In the genomic region with DNA sequence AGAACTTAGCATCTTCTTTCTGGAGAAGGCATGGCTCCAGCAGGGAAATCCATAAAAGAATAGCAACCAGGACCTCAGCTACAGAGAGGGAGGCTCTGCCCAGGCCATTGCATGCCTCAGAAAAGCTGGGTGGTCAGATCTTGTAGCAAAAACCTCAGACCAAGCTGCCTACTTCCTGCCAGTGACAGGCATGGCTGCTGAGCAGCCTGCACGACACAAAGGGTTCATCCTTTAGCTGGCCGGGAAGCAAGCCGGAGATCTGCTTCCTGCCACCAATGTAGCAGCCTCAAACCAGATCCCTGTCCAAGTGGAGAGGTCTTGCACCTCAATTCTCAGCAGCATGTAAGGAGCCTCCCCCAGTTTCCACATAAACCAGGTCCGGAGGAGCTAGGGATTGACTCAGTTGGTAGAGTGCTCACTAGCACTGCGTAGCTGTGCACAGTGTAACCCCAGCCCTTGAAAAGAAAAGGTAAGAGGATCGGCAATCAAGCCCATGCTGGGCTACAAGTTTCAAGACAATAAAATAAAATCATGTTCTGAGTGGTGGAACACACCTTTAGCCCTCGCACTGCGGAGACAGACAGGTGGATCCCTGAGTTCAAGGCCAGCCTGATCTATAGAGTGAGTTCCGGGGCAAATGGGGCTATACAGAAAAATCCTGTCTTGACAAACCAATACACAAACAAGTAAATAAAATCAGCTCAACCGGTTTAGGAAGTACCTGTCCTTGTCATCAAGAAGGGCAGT, we compare ENCODE assay signal across 15 mouse cellular contexts.
DNase-seq lines count a peak whose midpoint lies in the region; ATAC-seq and TF ChIP-seq lines count a peak whose summit lies in the region.
"Had no signal": no experiment of that assay in that cellular context is flagged by ENCODE, and none has a peak within 500 bp of the region (broad histone marks: within the 10 kb centered on the region; RNA-seq: fewer than 3 reads in every experiment).

No protein-coding gene starts in this region.

- 79% methylated on average over 10 of the region's 10 CpGs for WGBS in kidney, adult 2 months
- 71% methylated on average over 10 of the region's 10 CpGs for WGBS in lung, embryonic 16.5 days
- 90% methylated on average over 10 of the region's 10 CpGs for WGBS in neural tube, embryonic 14.5 days

- no peaks in the 10 kb centered on the region for H3K4me1 ChIP-seq in kidney, adult 2 months (ENCODE audit: control insufficient read depth, insufficient read depth, low read length)
- H3K4me1 ChIP-seq in lung, embryonic 16.5 days (replicated peaks; ENCODE audit: control insufficient read depth, insufficient read depth, low read length): peaks cover 15% of the 10 kb centered on the region
- peaks cover under 1% of the 10 kb centered on the region; the same call in 1 of the 2 replicates for H3K4me1 ChIP-seq in neural tube, embryonic 14.5 days (ENCODE audit: control insufficient read depth, insufficient read depth, low read length)

- 0 out of 2 replicates have a peak, but pooled peaks have one; percentile 18 for ATAC-seq in lung, embryonic 16.5 days (ENCODE audit: low read depth)
- 0 out of 2 replicates have a peak, but pooled peaks have one; percentile 13 for ATAC-seq in neural tube, embryonic 14.5 days (ENCODE audit: low read depth)

- peak overlapping the region; percentile 27 for H3K27ac ChIP-seq in kidney, adult 2 months (ENCODE audit: insufficient read depth, low read depth, low read length)
- no peak overlapping the region for H3K27ac ChIP-seq in lung, embryonic 16.5 days (ENCODE audit: low read length)
- no peak overlapping the region for H3K27ac ChIP-seq in neural tube, embryonic 14.5 days (ENCODE audit: low read depth, low read length)
- H3K27ac ChIP-seq: heart, adult 2 months; left cerebral cortex, adult 2 months; midbrain, embryonic 12.5 days had no signal

- H3K9me3 ChIP-seq in lung, embryonic 16.5 days (ENCODE audit: control insufficient read depth, low read length): no peaks in the 10 kb centered on the region
- H3K9me3 ChIP-seq in neural tube, embryonic 14.5 days (ENCODE audit: control insufficient read depth, low read length): no peaks in the 10 kb centered on the region
- H3K9me3 ChIP-seq: midbrain, embryonic 12.5 days had no signal

- H3K9ac ChIP-seq in lung, embryonic 16.5 days (ENCODE audit: low read length): no peak overlapping the region
- no peak overlapping the region for H3K9ac ChIP-seq in neural tube, embryonic 14.5 days (replicated peaks; ENCODE audit: low read depth, low read length)
- H3K9ac ChIP-seq: midbrain, embryonic 12.5 days had no signal

- no peak for DNase-seq in kidney, adult 2 months
- DNase-seq in kidney, adult 8-10 months: no peak
- no peak for DNase-seq in lung, postnatal 10 days
- DNase-seq in R1 (ENCODE audit: low read depth, low spot score): peak; percentile 82
- DNase-seq in thymus, postnatal 10 days (ENCODE audit: low spot score in 2 of 2): no peak
- no peak for DNase-seq in thymus, adult 18-20 months
- DNase-seq: adrenal gland, postnatal 36 days; cerebellum, adult 9-11 months; embryo, embryonic 11 days; heart, adult 2 months; lung, adult 18-20 months had no signal

- no peak for TF ChIP-seq CTCF in kidney, adult 2 months (conservative IDR thresholded peaks at IDR 0.05; ENCODE audit: insufficient read depth, insufficient read length, low read depth, low read length)

- H3K36me3 ChIP-seq in kidney, adult 2 months (ENCODE audit: control insufficient read depth, insufficient read depth, low read length): no peaks in the 10 kb centered on the region
- H3K36me3 ChIP-seq in lung, embryonic 16.5 days (ENCODE audit: control insufficient read depth, insufficient read depth, low read length): no peaks in the 10 kb centered on the region
- H3K36me3 ChIP-seq in neural tube, embryonic 14.5 days (ENCODE audit: control insufficient read depth, insufficient read depth, low read length): peaks cover 6% of the 10 kb centered on the region; the same call in 1 of the 2 replicates

- no peaks in the 10 kb centered on the region for H3K27me3 ChIP-seq in kidney, adult 2 months (replicated peaks; ENCODE audit: control insufficient read depth, insufficient read depth, low read length)
- no peaks in the 10 kb centered on the region for H3K27me3 ChIP-seq in lung, embryonic 16.5 days (ENCODE audit: control insufficient read depth, insufficient read depth, low read depth, low read length)
- H3K27me3 ChIP-seq in neural tube, embryonic 14.5 days (ENCODE audit: control insufficient read depth, insufficient read depth, low read length): no peaks in the 10 kb centered on the region
- H3K27me3 ChIP-seq: midbrain, embryonic 12.5 days had no signal

- no peak for TF ChIP-seq POLR2A in kidney, adult 2 months (IDR thresholded peaks at IDR 0.05; ENCODE audit: low read depth, low read length)

- H3K4me3 ChIP-seq in kidney, adult 2 months (ENCODE audit: insufficient read depth, low read depth, low read length): no peak overlapping the region
- no peak overlapping the region for H3K4me3 ChIP-seq in lung, embryonic 16.5 days (ENCODE audit: low read length)
- H3K4me3 ChIP-seq in neural tube, embryonic 14.5 days (ENCODE audit: low read depth, low read length): no peak overlapping the region
- H3K4me3 ChIP-seq: heart, adult 2 months; left cerebral cortex, adult 2 months; midbrain, embryonic 12.5 days had no signal

- H3K4me2 ChIP-seq in lung, embryonic 16.5 days (ENCODE audit: low read depth, low read length): no peak overlapping the region
- no peak overlapping the region for H3K4me2 ChIP-seq in neural tube, embryonic 14.5 days (ENCODE audit: low read depth, low read length)
- H3K4me2 ChIP-seq: midbrain, embryonic 12.5 days had no signal
